Mouse (Mus musculus): ENCODE measurements at regions not wholly inside any gene's neighbourhood (a gene's known extent, or its start where the extent isn't known, plus 50 kb on each side); places are given as distances from the start of the nearest gene placed in this dataset.

GRCm38 (mm10) chr12:62768930-62769329 is 1246.0 kb downstream of the Lrfn5 start:
- DNase-seq = peak; percentile 47 to 54

GRCm38 (mm10) chr12:62769895-62770294 is 1246.9 kb downstream of the Lrfn5 start:
- no peak for DNase-seq

GRCm38 (mm10) chr12:62775974-62776373 is 1253.0 kb downstream of the Lrfn5 start:
- no peak for DNase-seq

- no peak for DNase-seq
Measured at GRCm38 (mm10) chr12:62812781-62813180, 1289.8 kb downstream of the Lrfn5 start.

Data from layer of hippocampus, postnatal 36 days (tissue).